Mouse (Mus musculus) midbrain, embryonic 11.5 days (tissue): ENCODE results near the gene Dscam. TPM values are rescaled to one million over a fixed set of nuclear protein-coding genes. Genes with fewer than 3 reads are reported as not detected.

Experiments used
- ATAC-seq: fragments of 200-750 bp; cut with Nextera tagmentation; 2 replicates; pipeline ENCODE4 v1.8.0; 2017; ENCODE audit warnings: moderate TSS enrichment, moderate library complexity; ENCODE audit not compliant: low FRiP score
- DNase-seq: peaks from one replicate; pipeline ENCODE4 v3.0.0; 2015; ENCODE audit warnings: low spot score; ENCODE audit errors: missing footprints
- H3K27ac ChIP-seq: fragments of 300-500 bp; sonication (generic); 2 replicates; pipeline ENCODE4 v1.5.1; 2014; ENCODE audit warnings: low read depth, low read length
- H3K27me3 ChIP-seq: fragments of 300-500 bp; sonication (generic); 2 replicates; pipeline ENCODE4 v1.6.1; 2014; ENCODE audit warnings: mild to moderate bottlenecking, low read length, moderate library complexity, mixed read lengths; ENCODE audit not compliant: control insufficient read depth, insufficient read depth
- H3K36me3 ChIP-seq: fragments of 300-500 bp; sonication (generic); 2 replicates; pipeline ENCODE4 v1.6.1; 2014; ENCODE audit warnings: mild to moderate bottlenecking, low read length, moderate library complexity, mixed read lengths; ENCODE audit not compliant: control insufficient read depth, insufficient read depth
- H3K4me1 ChIP-seq: fragments of 300-500 bp; sonication (generic); 2 replicates; pipeline ENCODE4 v1.6.1; 2014; ENCODE audit warnings: low read length; ENCODE audit not compliant: control insufficient read depth, insufficient read depth
- H3K4me2 ChIP-seq: fragments of 300-500 bp; sonication (generic); 2 replicates; pipeline ENCODE4 v1.6.1; 2014; ENCODE audit warnings: mild to moderate bottlenecking, moderate library complexity
- H3K4me3 ChIP-seq: fragments of 300-500 bp; sonication (generic); 2 replicates; pipeline ENCODE4 v1.5.1; 2014; ENCODE audit warnings: low read depth, low read length
- H3K9ac ChIP-seq: fragments of 300-500 bp; sonication (generic); 2 replicates; pipeline ENCODE4 v1.6.1; 2014; ENCODE audit warnings: low read length
- H3K9me3 ChIP-seq: fragments of 300-500 bp; sonication (generic); 2 replicates; pipeline ENCODE4 v1.6.1; 2016; ENCODE audit warnings: low read length; ENCODE audit not compliant: control insufficient read depth
- WGBS: fragments of 180-500 bp; shearing (Covaris S2); extraction: QIAGEN DNeasy Blood & Tissue Kit; methylation state at CpG from one replicate; pipeline ENCODE4 v1.1.7; 2014; 5-methylcytosine and 5-hydroxymethylcytosine counted together
- polyA plus RNA-seq: library from polyadenylated mRNA; unstranded; fragments of >200 nt; fragmentation: Nextera tagmentation; extraction: Ambion mirVana; gene quantifications from 2 replicates; pipeline ENCODE4 v1.2.1, GENCODE M21; 2014

Gene Dscam
- polyA plus RNA-seq, 1 experiment from 2014 or later: 2.9 TPM

- ATAC-seq: no peak
- Histone ChIP-seq H3K9me3 (no peaks in the 10 kb centered on the region), H3K27ac (no peak overlapping the region), H3K4me3 (no peak overlapping the region), H3K4me2 (no peak overlapping the region), H3K27me3 (no peaks in the 10 kb centered on the region), H3K9ac (no peak overlapping the region), H3K4me1 (no peaks in the 10 kb centered on the region), H3K36me3 (no peaks in the 10 kb centered on the region)
- 85% methylated on average over 5 of the region's 5 CpGs for WGBS
- DNase-seq: peak; percentile 54
These were observed 540.9 kb downstream of the Dscam start for GRCm38 (mm10) chr16:96629623-96630022.

GRCm38 (mm10) chr16:96625468-96625867, 545.1 kb downstream of the Dscam start:
- H3K4me1 ChIP-seq: no peaks in the 10 kb centered on the region
- WGBS: 69% methylated on average over 4 of the region's 4 CpGs
- no peak overlapping the region for H3K4me2 ChIP-seq
- H3K9me3 ChIP-seq: no peaks in the 10 kb centered on the region
- ATAC-seq (no peak), DNase-seq (peak; percentile 79)
- H3K4me3 ChIP-seq: no peak overlapping the region
- no peak overlapping the region for H3K9ac ChIP-seq
- no peak overlapping the region for H3K27ac ChIP-seq
- no peaks in the 10 kb centered on the region for H3K36me3 ChIP-seq
- H3K27me3 ChIP-seq: no peaks in the 10 kb centered on the region

GRCm38 (mm10) chr16:96624570-96625411, 545.8 kb downstream of the Dscam start:
- DNase-seq (peak; percentile 70), ATAC-seq (no peak)
- H3K4me3 ChIP-seq: no peak overlapping the region
- H3K36me3 ChIP-seq: no peaks in the 10 kb centered on the region
- H3K27me3 ChIP-seq: no peaks in the 10 kb centered on the region
- H3K9me3 ChIP-seq: no peaks in the 10 kb centered on the region
- 80% methylated on average over 7 of the region's 7 CpGs for WGBS
- no peak overlapping the region for H3K27ac ChIP-seq
- H3K4me1 ChIP-seq: no peaks in the 10 kb centered on the region
- no peak overlapping the region for H3K9ac ChIP-seq
- H3K4me2 ChIP-seq: no peak overlapping the region

- Histone ChIP-seq H3K9ac (no peak overlapping the region), H3K4me1 (no peaks in the 10 kb centered on the region), H3K27ac (no peak overlapping the region), H3K4me3 (no peak overlapping the region), H3K4me2 (no peak overlapping the region), H3K27me3 (no peaks in the 10 kb centered on the region), H3K9me3 (no peaks in the 10 kb centered on the region), H3K36me3 (no peaks in the 10 kb centered on the region)
- ATAC-seq: no peak
- peak; percentile 64 for DNase-seq
- 92% methylated on average over 6 of the region's 6 CpGs for WGBS
These were observed 549.7 kb downstream of the Dscam start for GRCm38 (mm10) chr16:96620861-96621260.

- 92% methylated on average over 5 of the region's 5 CpGs for WGBS
- Histone ChIP-seq H3K27me3 (no peaks in the 10 kb centered on the region), H3K36me3 (no peaks in the 10 kb centered on the region), H3K4me2 (no peak overlapping the region), H3K4me3 (no peak overlapping the region), H3K4me1 (no peaks in the 10 kb centered on the region), H3K9ac (no peak overlapping the region), H3K9me3 (no peaks in the 10 kb centered on the region), H3K27ac (no peak overlapping the region)
- DNase-seq: no peak
- no peak for ATAC-seq
These were observed 550.1 kb downstream of the Dscam start for GRCm38 (mm10) chr16:96620402-96620801.

GRCm38 (mm10) chr16:96617772-96618171, 552.8 kb downstream of the Dscam start:
- Histone ChIP-seq H3K4me2 (no peak overlapping the region), H3K4me3 (no peak overlapping the region), H3K4me1 (no peaks in the 10 kb centered on the region), H3K27me3 (no peaks in the 10 kb centered on the region), H3K27ac (no peak overlapping the region), H3K9me3 (no peaks in the 10 kb centered on the region), H3K9ac (no peak overlapping the region), H3K36me3 (no peaks in the 10 kb centered on the region)
- no peak for ATAC-seq
- 85% methylated on average over 4 of the region's 4 CpGs for WGBS
- no peak for DNase-seq

- no peaks in the 10 kb centered on the region for H3K36me3 ChIP-seq
- H3K27ac ChIP-seq: no peak overlapping the region
- ATAC-seq (no peak), DNase-seq (no peak)
- H3K27me3 ChIP-seq: no peaks in the 10 kb centered on the region
- no peak overlapping the region for H3K9ac ChIP-seq
- no peaks in the 10 kb centered on the region for H3K9me3 ChIP-seq
- WGBS: 58% methylated on average over 4 of the region's 4 CpGs
- no peak overlapping the region for H3K4me3 ChIP-seq
- no peak overlapping the region for H3K4me2 ChIP-seq
- H3K4me1 ChIP-seq: no peaks in the 10 kb centered on the region; the same call in 1 of the 2 replicates
These were observed 557.3 kb downstream of the Dscam start for GRCm38 (mm10) chr16:96613275-96613674.

- peak; percentile 92 for DNase-seq
- Histone ChIP-seq H3K4me1 (no peaks in the 10 kb centered on the region; the same call in 1 of the 2 replicates), H3K36me3 (no peaks in the 10 kb centered on the region), H3K27me3 (no peaks in the 10 kb centered on the region), H3K9me3 (no peaks in the 10 kb centered on the region), H3K4me2 (no peak overlapping the region), H3K27ac (no peak overlapping the region), H3K9ac (no peak overlapping the region), H3K4me3 (no peak overlapping the region)
- no peak for ATAC-seq
- 84% methylated on average over 1 of the region's 1 CpGs for WGBS
These were observed 559.7 kb downstream of the Dscam start for GRCm38 (mm10) chr16:96610806-96611205.

GRCm38 (mm10) chr16:96602206-96602605, 568.3 kb downstream of the Dscam start:
- no peak overlapping the region for H3K9ac ChIP-seq
- H3K4me3 ChIP-seq: no peak overlapping the region
- H3K27me3 ChIP-seq: no peaks in the 10 kb centered on the region
- no peaks in the 10 kb centered on the region for H3K9me3 ChIP-seq
- no peaks in the 10 kb centered on the region for H3K36me3 ChIP-seq
- ATAC-seq (no peak), DNase-seq (no peak)
- no peaks in the 10 kb centered on the region for H3K4me1 ChIP-seq
- no peak overlapping the region for H3K4me2 ChIP-seq
- no peak overlapping the region for H3K27ac ChIP-seq
- 77% methylated on average over 2 of the region's 2 CpGs for WGBS
